10 mouse cellular contexts compared by ENCODE assay signal in genomic region chr10:62331771-62332170, GRCm38 (mm10). TPM values are rescaled to one million over a fixed set of nuclear protein-coding genes. Genes with fewer than 3 reads are reported as not detected.
DNase-seq lines count a peak whose midpoint lies in the region; ATAC-seq and TF ChIP-seq lines count a peak whose summit lies in the region.
"Had no signal": no experiment of that assay in that cellular context is flagged by ENCODE, and none has a peak within 500 bp of the region (broad histone marks: within the 10 kb centered on the region; RNA-seq: fewer than 3 reads in every experiment).

No protein-coding gene starts in this region.

- 0 out of 2 replicates have a peak, but pooled peaks cover 3% of the 10 kb centered on the region for H3K36me3 ChIP-seq in heart, embryonic 14.5 days (ENCODE audit: control insufficient read depth, insufficient read depth, low read length)
- H3K36me3 ChIP-seq in lung, embryonic 15.5 days: no peaks in the 10 kb centered on the region
- no peaks in the 10 kb centered on the region; the same call in 1 of the 2 replicates for H3K36me3 ChIP-seq in liver, embryonic 14.5 days (replicated peaks; ENCODE audit: control insufficient read depth, insufficient read depth, low read depth)
- no peaks in the 10 kb centered on the region for H3K36me3 ChIP-seq in stomach, postnatal 0 days (ENCODE audit: control insufficient read depth, insufficient read depth, low read length)
- H3K36me3 ChIP-seq: midbrain, embryonic 10.5 days had no signal

- peak overlapping the region; percentile 80 to 98 for H3K27ac ChIP-seq in heart, embryonic 14.5 days (replicated peaks in 1 of 2; ENCODE audit: control insufficient read depth in 1 of 2, insufficient read depth in 1 of 2, low read depth in 2 of 2, low read length in 2 of 2)
- H3K27ac ChIP-seq in lung, embryonic 15.5 days: no peak overlapping the region
- H3K27ac ChIP-seq in liver, embryonic 14.5 days: peak overlapping the region; percentile 95
- H3K27ac ChIP-seq in stomach, postnatal 0 days (replicated peaks): peak overlapping the region; percentile 40; the same call in 1 of the 2 replicates
- H3K27ac ChIP-seq: midbrain, embryonic 10.5 days had no signal

- no peak for TF ChIP-seq CTCF in liver, embryonic 14.5 days (IDR thresholded peaks at IDR 0.05; ENCODE audit: low read depth)
- TF ChIP-seq CTCF in stomach, postnatal 0 days (IDR thresholded peaks at IDR 0.05; ENCODE audit: low read depth): no peak

- no peak for ATAC-seq in heart, embryonic 14.5 days (ENCODE audit: insufficient number of reproducible peaks, insufficient read depth, low FRiP score, low read depth)
- no peak for ATAC-seq in lung, embryonic 15.5 days (ENCODE audit: borderline replicate concordance, extremely low read depth, low FRiP score, low TSS enrichment)
- ATAC-seq in liver, embryonic 14.5 days (ENCODE audit: insufficient read depth): no peak
- ATAC-seq in stomach, postnatal 0 days (ENCODE audit: low FRiP score, low TSS enrichment): no peak
- ATAC-seq: activated CD4-positive, CD25-positive, alpha-beta regulatory T cell, adult 4 months had no signal

- TF ChIP-seq EP300 in liver, embryonic 14.5 days (IDR thresholded peaks at IDR 0.05; ENCODE audit: low read depth): no peak
- TF ChIP-seq EP300 in stomach, postnatal 0 days (optimal IDR thresholded peaks at IDR 0.05): no peak

- no peaks in the 10 kb centered on the region for H3K9me3 ChIP-seq in heart, embryonic 14.5 days (ENCODE audit: control insufficient read depth, low read length)
- H3K9me3 ChIP-seq in lung, embryonic 15.5 days: no peaks in the 10 kb centered on the region
- no peaks in the 10 kb centered on the region for H3K9me3 ChIP-seq in liver, embryonic 14.5 days (ENCODE audit: control insufficient read depth, low read length)
- no peaks in the 10 kb centered on the region for H3K9me3 ChIP-seq in stomach, postnatal 0 days (ENCODE audit: control insufficient read depth, low read length)
- H3K9me3 ChIP-seq: midbrain, embryonic 10.5 days had no signal

- peak overlapping the region; percentile 66 for H3K4me2 ChIP-seq in heart, embryonic 14.5 days (ENCODE audit: low read length)
- peak overlapping the region; percentile 52 for H3K4me2 ChIP-seq in lung, embryonic 15.5 days
- peak overlapping the region; percentile 73 for H3K4me2 ChIP-seq in liver, embryonic 14.5 days (ENCODE audit: low read depth)
- H3K4me2 ChIP-seq in stomach, postnatal 0 days (replicated peaks; ENCODE audit: low read depth): peak overlapping the region; percentile 58

- H3K9ac ChIP-seq in heart, embryonic 14.5 days (ENCODE audit: low read length): peak overlapping the region; percentile 74
- H3K9ac ChIP-seq in lung, embryonic 15.5 days: no peak overlapping the region
- H3K9ac ChIP-seq in liver, embryonic 14.5 days (replicated peaks): peak overlapping the region; percentile 58
- H3K9ac ChIP-seq in stomach, postnatal 0 days (ENCODE audit: low read length): no peak overlapping the region

- peak overlapping the region in 1 of 2 experiments; percentile 28; a peak in 2 of 4 replicates for H3K4me3 ChIP-seq in heart, embryonic 14.5 days (ENCODE audit: control insufficient read depth in 1 of 2, insufficient read depth in 1 of 2, low read depth in 1 of 2, low read length in 2 of 2)
- no peak overlapping the region for H3K4me3 ChIP-seq in lung, embryonic 15.5 days
- peak overlapping the region; percentile 20 to 37; a peak in 2 of 4 replicates for H3K4me3 ChIP-seq in liver, embryonic 14.5 days (ENCODE audit: insufficient read depth in 1 of 2, low read depth in 2 of 2, low read length in 2 of 2)
- H3K4me3 ChIP-seq in stomach, postnatal 0 days (ENCODE audit: low read depth, low read length): no peak overlapping the region
- H3K4me3 ChIP-seq: midbrain, embryonic 10.5 days had no signal

- 59% methylated on average over 11 of the region's 12 CpGs for WGBS in heart, embryonic 14.5 days
- WGBS in lung, embryonic 15.5 days: 68% methylated on average over 12 of the region's 12 CpGs
- WGBS in liver, embryonic 14.5 days (ENCODE audit: insufficient replicate concordance): 23% methylated on average over 12 of the region's 12 CpGs
- 75% methylated on average over 11 of the region's 12 CpGs for WGBS in stomach, postnatal 0 days

- H3K27me3 ChIP-seq in heart, embryonic 14.5 days (ENCODE audit: control insufficient read depth, insufficient read depth, low read length): no peaks in the 10 kb centered on the region
- H3K27me3 ChIP-seq in lung, embryonic 15.5 days: no peaks in the 10 kb centered on the region
- no peaks in the 10 kb centered on the region for H3K27me3 ChIP-seq in liver, embryonic 14.5 days (ENCODE audit: control insufficient read depth, insufficient read depth, low read length)
- no peaks in the 10 kb centered on the region for H3K27me3 ChIP-seq in stomach, postnatal 0 days (ENCODE audit: control insufficient read depth, insufficient read depth, low read length)

- DNase-seq in heart, adult 18-20 months: no peak
- DNase-seq in lung, postnatal 14 days: no peak
- no peak for DNase-seq in liver, embryonic 14.5 days (ENCODE audit: low read depth in 3 of 3, low spot score in 3 of 3)
- no peak for DNase-seq in stomach, postnatal 0 days (ENCODE audit: low spot score)
- no peak for DNase-seq in ovary, postnatal 14 days (ENCODE audit: low spot score)
- DNase-seq: thymus, adult 2 months had no signal

- peaks cover 74 to 95% of the 10 kb centered on the region in 2 experiments for H3K4me1 ChIP-seq in heart, embryonic 14.5 days (ENCODE audit: control insufficient read depth in 2 of 2, insufficient read depth in 2 of 2, low read length in 2 of 2)
- H3K4me1 ChIP-seq in lung, embryonic 15.5 days: peaks cover 17% of the 10 kb centered on the region
- H3K4me1 ChIP-seq in liver, embryonic 14.5 days (replicated peaks; ENCODE audit: control insufficient read depth in 2 of 2, insufficient read depth in 2 of 2, low read length in 1 of 2): peaks cover 73 to 88% of the 10 kb centered on the region in 2 experiments
- H3K4me1 ChIP-seq in stomach, postnatal 0 days (replicated peaks; ENCODE audit: control insufficient read depth, insufficient read depth): no peaks in the 10 kb centered on the region; the same call in 1 of the 2 replicates

RNA-seq across cellular contexts. Expression of gene Hk1, which starts 47.9 kb away (rescaled TPM):
- 112 and 132 TPM in 2 replicates for polyA plus RNA-seq in heart, embryonic 14.5 days (2014; fragmentation: Nextera tagmentation; extraction: Ambion mirVana)
- 100 to 1,000 TPM; 104 to 110 TPM for total RNA-seq in heart, adult 18-20 months (2021)
- 35.1 and 39.9 TPM in 2 replicates for polyA plus RNA-seq in lung, embryonic 15.5 days (2015; fragmentation: Nextera tagmentation; extraction: Ambion mirVana)
- polyA plus RNA-seq in liver, embryonic 14.5 days (2012; rRNA removed): 40.8 and 56.1 TPM in 2 replicates
- 54.2 and 58.7 TPM in 2 replicates for polyA plus RNA-seq in liver, embryonic 14.5 days (2014; fragmentation: Nextera tagmentation; extraction: Ambion mirVana)
- polyA plus RNA-seq in stomach, postnatal 0 days (2015; fragmentation: Nextera tagmentation; extraction: Ambion mirVana): 35.6 and 36.5 TPM in 2 replicates

Comparison
In these comparisons a context has a peak if more than half of its experiments do, and no peak if none do; other contexts are left out.
1. H3K4me3 ChIP-seq: peak in liver, embryonic 14.5 days (2 of 2); none in lung, embryonic 15.5 days (single experiment) and stomach, postnatal 0 days (single experiment).
2. H3K9ac ChIP-seq: peak in heart, embryonic 14.5 days (single experiment) and liver, embryonic 14.5 days (single experiment); none in lung, embryonic 15.5 days (single experiment) and stomach, postnatal 0 days (single experiment).
3. Peak in every context shown above with its lines, with median percentiles within 50 percentile points of each other: H3K4me2 ChIP-seq.